Mouse (Mus musculus) stomach, postnatal 0 days (tissue): ENCODE results near the gene Pdlim1. TPM values are rescaled to one million over a fixed set of nuclear protein-coding genes. Genes with fewer than 3 reads are reported as not detected.
A peak's percentile ranks its signal among the peaks of the same experiment; 100 is the strongest.

Experiments
- ATAC-seq: fragments of 200-750 bp; cut with Nextera tagmentation; 2 replicates; pipeline ENCODE4 v1.8.0; 2017; ENCODE audit not compliant: low FRiP score, low TSS enrichment
- DNase-seq: peaks from one replicate; pipeline ENCODE4 v3.0.0-alpha.2; 2016; ENCODE audit warnings: low spot score
- H3K27ac ChIP-seq: fragments of 300-500 bp; sonication (generic); replicated peaks from 2 replicates; pipeline ENCODE4 v1.5.1; 2014; ENCODE audit warnings: mild to moderate bottlenecking, control low read depth
- H3K27me3 ChIP-seq: fragments of 300-500 bp; sonication (generic); 2 replicates; pipeline ENCODE4 v1.6.1; 2014; ENCODE audit warnings: low read length; ENCODE audit not compliant: control insufficient read depth, insufficient read depth
- H3K36me3 ChIP-seq: fragments of 300-500 bp; sonication (generic); 2 replicates; pipeline ENCODE4 v1.6.1; 2014; ENCODE audit warnings: low read length, mixed read lengths; ENCODE audit not compliant: control insufficient read depth, insufficient read depth
- H3K4me1 ChIP-seq: fragments of 300-500 bp; sonication (generic); replicated peaks from 2 replicates; pipeline ENCODE4 v1.6.1; 2014; ENCODE audit warnings: antibody characterized with exemption; ENCODE audit not compliant: control insufficient read depth, insufficient read depth
- H3K4me2 ChIP-seq: fragments of 300-500 bp; sonication (generic); replicated peaks from 2 replicates; pipeline ENCODE4 v1.6.1; 2014; ENCODE audit warnings: low read depth, mild to moderate bottlenecking, control low read depth, moderate library complexity
- H3K4me3 ChIP-seq: fragments of 300-500 bp; sonication (generic); 2 replicates; pipeline ENCODE4 v1.5.1; 2014; ENCODE audit warnings: low read depth, low read length, control low read depth
- H3K9ac ChIP-seq: fragments of 300-500 bp; sonication (generic); 2 replicates; pipeline ENCODE4 v1.6.1; 2014; ENCODE audit warnings: mild to moderate bottlenecking, low read length, control low read depth, mixed read lengths
- H3K9me3 ChIP-seq: fragments of 300-500 bp; sonication (generic); 2 replicates; pipeline ENCODE4 v1.6.1; 2016; ENCODE audit warnings: low read length; ENCODE audit not compliant: control insufficient read depth
- CTCF ChIP-seq: IDR thresholded peaks from 2 replicates; pipeline ENCODE4 v1.5.1; 2016; ENCODE audit warnings: antibody characterized with exemption, low read depth, mild to moderate bottlenecking, moderate library complexity
- EP300 ChIP-seq: optimal IDR thresholded peaks from 2 replicates; pipeline ENCODE3; 2016; ENCODE audit warnings: antibody characterized with exemption
- WGBS: fragments of 180-500 bp; shearing (Covaris S2); extraction: QIAGEN DNeasy Blood & Tissue Kit; methylation state at CpG from one replicate; pipeline ENCODE4 v1.1.7; 2014; 5-methylcytosine and 5-hydroxymethylcytosine counted together
- polyA plus RNA-seq: library from polyadenylated mRNA; unstranded; fragments of >200 nt; fragmentation: Nextera tagmentation; extraction: Ambion mirVana; gene quantifications from 2 replicates; pipeline ENCODE4 v1.2.1, GENCODE M21; 2015

Gene Pdlim1
- polyA plus RNA-seq, 1 experiment from 2014 or later: 298 TPM

GRCm38 (mm10) chr19:40255561-40255960, 16.1 kb downstream of the Pdlim1 start:
- WGBS: 23% methylated on average over 1 of the region's 1 CpGs
- Histone ChIP-seq H3K4me2 (no peak overlapping the region), H3K27me3 (no peaks in the 10 kb centered on the region), H3K4me3 (no peak overlapping the region), H3K4me1 (no peaks in the 10 kb centered on the region; the same call in 1 of the 2 replicates), H3K36me3 (no peaks in the 10 kb centered on the region), H3K9ac (no peak overlapping the region), H3K27ac (peak overlapping the region; percentile 1; the same call in 1 of the 2 replicates), H3K9me3 (no peaks in the 10 kb centered on the region)
- DNase-seq (no peak), ATAC-seq (no peak)
- TF ChIP-seq EP300 (no peak), CTCF (no peak)

GRCm38 (mm10) chr19:40254741-40255140, 16.9 kb downstream of the Pdlim1 start:
- no peak for DNase-seq
- no peak for ATAC-seq
- H3K4me2 ChIP-seq: no peak overlapping the region
- peak overlapping the region; percentile 0 for H3K27ac ChIP-seq
- WGBS: 94% methylated on average over 3 of the region's 3 CpGs
- no peak overlapping the region for H3K4me3 ChIP-seq
- no peaks in the 10 kb centered on the region for H3K27me3 ChIP-seq
- H3K4me1 ChIP-seq: no peaks in the 10 kb centered on the region; the same call in 1 of the 2 replicates
- no peak overlapping the region for H3K9ac ChIP-seq
- no peaks in the 10 kb centered on the region for H3K9me3 ChIP-seq
- TF ChIP-seq CTCF (no peak), EP300 (no peak)
- H3K36me3 ChIP-seq: no peaks in the 10 kb centered on the region

GRCm38 (mm10) chr19:40253768-40254167, 17.9 kb downstream of the Pdlim1 start:
- Histone ChIP-seq H3K4me2 (no peak overlapping the region), H3K27me3 (no peaks in the 10 kb centered on the region), H3K9me3 (no peaks in the 10 kb centered on the region), H3K4me1 (no peaks in the 10 kb centered on the region; the same call in 1 of the 2 replicates), H3K4me3 (no peak overlapping the region), H3K9ac (no peak overlapping the region), H3K27ac (peak overlapping the region; percentile 0), H3K36me3 (no peaks in the 10 kb centered on the region)
- DNase-seq (no peak), ATAC-seq (peak; percentile 50)
- TF ChIP-seq EP300 (no peak), CTCF (no peak)
- WGBS: 44% methylated on average over 13 of the region's 13 CpGs

- H3K4me2 ChIP-seq: no peak overlapping the region
- H3K9me3 ChIP-seq: no peaks in the 10 kb centered on the region
- no peak overlapping the region for H3K4me3 ChIP-seq
- no peak overlapping the region for H3K9ac ChIP-seq
- 84% methylated on average over 4 of the region's 4 CpGs for WGBS
- no peaks in the 10 kb centered on the region for H3K36me3 ChIP-seq
- H3K27me3 ChIP-seq: no peaks in the 10 kb centered on the region
- peak overlapping the region; percentile 63 for H3K27ac ChIP-seq
- ATAC-seq (peak; percentile 30; the same call in 1 of the 2 replicates), DNase-seq (no peak)
- H3K4me1 ChIP-seq: no peaks in the 10 kb centered on the region; the same call in 1 of the 2 replicates
- TF ChIP-seq CTCF: no peak
- TF ChIP-seq EP300: no peak
Observed at GRCm38 (mm10) chr19:40251115-40251514, 20.5 kb downstream of the Pdlim1 start.

- Histone ChIP-seq H3K36me3 (no peaks in the 10 kb centered on the region), H3K27ac (0 out of 2 replicates have a peak overlapping the region, but pooled peaks have one; percentile 0), H3K9ac (no peak overlapping the region), H3K4me1 (no peaks in the 10 kb centered on the region; the same call in 1 of the 2 replicates), H3K4me2 (no peak overlapping the region), H3K9me3 (no peaks in the 10 kb centered on the region), H3K4me3 (no peak overlapping the region), H3K27me3 (no peaks in the 10 kb centered on the region)
- 65% methylated on average over 11 of the region's 11 CpGs for WGBS
- ATAC-seq (no peak), DNase-seq (no peak)
- no peak for TF ChIP-seq CTCF
- TF ChIP-seq EP300: no peak
Observed at GRCm38 (mm10) chr19:40249352-40249751, 22.3 kb downstream of the Pdlim1 start.

- 98% methylated on average over 5 of the region's 5 CpGs for WGBS
- H3K36me3 ChIP-seq: peaks cover 2% of the 10 kb centered on the region; the same call in 1 of the 2 replicates
- no peak for ATAC-seq
- H3K9me3 ChIP-seq: no peaks in the 10 kb centered on the region
- H3K4me2 ChIP-seq: no peak overlapping the region
- no peak overlapping the region for H3K9ac ChIP-seq
- DNase-seq: no peak
- H3K27me3 ChIP-seq: no peaks in the 10 kb centered on the region
- no peak for TF ChIP-seq EP300
- no peak for TF ChIP-seq CTCF
- H3K27ac ChIP-seq: no peak overlapping the region
- H3K4me1 ChIP-seq: no peaks in the 10 kb centered on the region; the same call in 1 of the 2 replicates
- H3K4me3 ChIP-seq: no peak overlapping the region
Observed at GRCm38 (mm10) chr19:40248476-40248875, 23.2 kb downstream of the Pdlim1 start.
